Mouse (Mus musculus): Measurements from ENCODE around the gene Rab25. TPM values are rescaled to one million over a fixed set of nuclear protein-coding genes. Genes with fewer than 3 reads are reported as not detected.
"Not testable (repeated sequence)": the region's sequence is repeated elsewhere in the genome, so short reads cannot be mapped to it uniquely, and the experiment has no call there.

Rab25 gene
- polyA plus RNA-seq (2016; fragmentation: Nextera tagmentation; extraction: Ambion mirVana), result 0.70 TPM in 1 of 2 replicates, not detected in the other

- no peak within 1 kb of the TSS for H3K4me2 ChIP-seq
These were observed at the start of gene Rab25 for GRCm38 (mm10) chr3:88548180-88548917. TSS of gene Rab25 (minus strand) at chr3:88548300.

GRCm38 (mm10) chr3:88596547-88596946, 48.4 kb upstream of the Rab25 start:
- not testable (repeated sequence) for H3K4me3 ChIP-seq; H3K9ac ChIP-seq; H3K36me3 ChIP-seq; H3K4me2 ChIP-seq; H3K27ac ChIP-seq; H3K27me3 ChIP-seq (replicated peaks); H3K9me3 ChIP-seq (replicated peaks); ATAC-seq
- WGBS (ENCODE audit: insufficient replicate concordance), result 75% methylated on average over 4 of the region's 4 CpGs
- peaks cover 25% of the 10 kb centered on the region for H3K4me1 ChIP-seq

More at GRCm38 (mm10) chr3:88548180-88548917, at the start of gene Rab25:
- peaks cover 3% of the 10 kb centered on the region; the same call in 1 of the 2 replicates for H3K36me3 ChIP-seq
- no peak for ATAC-seq
- no peak within 1 kb of the TSS for H3K9ac ChIP-seq
- WGBS (ENCODE audit: insufficient replicate concordance), result 72% methylated on average over 18 of the region's 18 CpGs
- no peaks in the 10 kb centered on the region for H3K27me3 ChIP-seq (replicated peaks)
- H3K4me3 ChIP-seq, result no peak within 1 kb of the TSS
- H3K27ac ChIP-seq, result no peak within 1 kb of the TSS
- H3K9me3 ChIP-seq (replicated peaks), result no peaks in the 10 kb centered on the region
- peaks cover 51% of the 10 kb centered on the region for H3K4me1 ChIP-seq

GRCm38 (mm10) chr3:88593893-88594580, 45.9 kb upstream of the Rab25 start:
- Histone ChIP-seq H3K9ac (no peak overlapping the region), H3K4me1 (peaks cover 27% of the 10 kb centered on the region), H3K4me2 (no peak overlapping the region), H3K27me3 (replicated peaks) (no peaks in the 10 kb centered on the region), H3K36me3 (no peaks in the 10 kb centered on the region), H3K4me3 (no peak overlapping the region), H3K9me3 (replicated peaks) (no peaks in the 10 kb centered on the region), H3K27ac (no peak overlapping the region)
- 55% methylated on average over 10 of the region's 10 CpGs for WGBS (ENCODE audit: insufficient replicate concordance)
- ATAC-seq, result no peak

GRCm38 (mm10) chr3:88592942-88593576, 45.0 kb upstream of the Rab25 start:
- H3K27ac ChIP-seq, result 0 out of 2 replicates have a peak overlapping the region, but pooled peaks have one; percentile 21
- no peaks in the 10 kb centered on the region for H3K9me3 ChIP-seq (replicated peaks)
- peaks cover 8% of the 10 kb centered on the region for H3K36me3 ChIP-seq
- peaks cover 27% of the 10 kb centered on the region for H3K4me1 ChIP-seq
- no peaks in the 10 kb centered on the region for H3K27me3 ChIP-seq (replicated peaks)
- no peak overlapping the region for H3K4me3 ChIP-seq
- no peak overlapping the region for H3K9ac ChIP-seq
- ATAC-seq, result no peak; the same call in 1 of the 2 replicates
- H3K4me2 ChIP-seq, result peak overlapping the region; percentile 41
- 39% methylated on average over 10 of the region's 10 CpGs for WGBS (ENCODE audit: insufficient replicate concordance)

GRCm38 (mm10) chr3:88591950-88592731, 44.0 kb upstream of the Rab25 start:
- ATAC-seq, result peak; percentile 60; the same call in 1 of the 2 replicates
- H3K36me3 ChIP-seq, result peaks cover 18% of the 10 kb centered on the region
- H3K27me3 ChIP-seq (replicated peaks), result no peaks in the 10 kb centered on the region
- H3K4me3 ChIP-seq, result no peak overlapping the region
- 0 out of 2 replicates have a peak overlapping the region, but pooled peaks have one; percentile 21 for H3K27ac ChIP-seq
- H3K9me3 ChIP-seq (replicated peaks), result no peaks in the 10 kb centered on the region
- peak overlapping the region; percentile 41 for H3K4me2 ChIP-seq
- no peak overlapping the region for H3K9ac ChIP-seq
- peaks cover 27% of the 10 kb centered on the region for H3K4me1 ChIP-seq
- WGBS (ENCODE audit: insufficient replicate concordance), result 35% methylated on average over 9 of the region's 9 CpGs

GRCm38 (mm10) chr3:88591044-88591443, 42.9 kb upstream of the Rab25 start:
- H3K9me3 ChIP-seq (replicated peaks), result no peaks in the 10 kb centered on the region
- H3K4me1 ChIP-seq, result peaks cover 27% of the 10 kb centered on the region
- no peaks in the 10 kb centered on the region for H3K27me3 ChIP-seq (replicated peaks)
- peaks cover 29% of the 10 kb centered on the region for H3K36me3 ChIP-seq
- no peak overlapping the region for H3K9ac ChIP-seq
- H3K27ac ChIP-seq, result no peak overlapping the region
- WGBS (ENCODE audit: insufficient replicate concordance), result 65% methylated on average over 3 of the region's 3 CpGs
- H3K4me3 ChIP-seq, result no peak overlapping the region
- ATAC-seq, result no peak
- no peak overlapping the region for H3K4me2 ChIP-seq

GRCm38 (mm10) chr3:88590246-88590645, 42.1 kb upstream of the Rab25 start:
- Histone ChIP-seq H3K4me2 (no peak overlapping the region), H3K4me1 (peaks cover 27% of the 10 kb centered on the region), H3K36me3 (peaks cover 37% of the 10 kb centered on the region), H3K27ac (no peak overlapping the region), H3K27me3 (replicated peaks) (no peaks in the 10 kb centered on the region), H3K9me3 (replicated peaks) (no peaks in the 10 kb centered on the region), H3K4me3 (no peak overlapping the region), H3K9ac (no peak overlapping the region)
- ATAC-seq, result no peak
- WGBS (ENCODE audit: insufficient replicate concordance), result 42% methylated on average over 5 of the region's 5 CpGs

- WGBS (ENCODE audit: insufficient replicate concordance), result 86% methylated on average over 5 of the region's 5 CpGs
- Histone ChIP-seq H3K9me3 (replicated peaks) (no peaks in the 10 kb centered on the region), H3K27me3 (replicated peaks) (no peaks in the 10 kb centered on the region), H3K4me1 (peaks cover 2% of the 10 kb centered on the region; the same call in 1 of the 2 replicates), H3K27ac (no peak overlapping the region), H3K4me2 (no peak overlapping the region), H3K9ac (no peak overlapping the region), H3K36me3 (peaks cover 68% of the 10 kb centered on the region), H3K4me3 (no peak overlapping the region)
- ATAC-seq, result no peak
These were observed 38.5 kb upstream of the Rab25 start for GRCm38 (mm10) chr3:88586640-88587039.

- peaks cover 5% of the 10 kb centered on the region for H3K4me1 ChIP-seq
- no peak overlapping the region for H3K4me2 ChIP-seq
- no peak for ATAC-seq
- H3K36me3 ChIP-seq, result peaks cover 77% of the 10 kb centered on the region
- WGBS (ENCODE audit: insufficient replicate concordance), result 90% methylated on average over 6 of the region's 6 CpGs
- H3K27me3 ChIP-seq (replicated peaks), result no peaks in the 10 kb centered on the region
- H3K4me3 ChIP-seq, result no peak overlapping the region
- H3K27ac ChIP-seq, result no peak overlapping the region
- H3K9ac ChIP-seq, result no peak overlapping the region
- H3K9me3 ChIP-seq (replicated peaks), result no peaks in the 10 kb centered on the region
These were observed 37.7 kb upstream of the Rab25 start for GRCm38 (mm10) chr3:88585769-88586168.

GRCm38 (mm10) chr3:88579454-88580117, 31.5 kb upstream of the Rab25 start:
- H3K9me3 ChIP-seq (replicated peaks), result no peaks in the 10 kb centered on the region
- H3K27me3 ChIP-seq (replicated peaks), result peaks cover 6% of the 10 kb centered on the region
- peak overlapping the region; percentile 80 for H3K27ac ChIP-seq
- peaks cover 22% of the 10 kb centered on the region for H3K4me1 ChIP-seq
- peaks cover 39% of the 10 kb centered on the region for H3K36me3 ChIP-seq
- H3K4me2 ChIP-seq, result peak overlapping the region; percentile 81
- ATAC-seq, result peak; percentile 89
- H3K4me3 ChIP-seq, result peak overlapping the region; percentile 88
- under 1% methylated on average over 34 of the region's 34 CpGs for WGBS (ENCODE audit: insufficient replicate concordance)
- H3K9ac ChIP-seq, result peak overlapping the region; percentile 92
